In genomic region chr19:28566554-28566953, GRCm38 (mm10) we compare ENCODE assay signal across 24 mouse cellular contexts.
A peak's percentile ranks its signal among the peaks of the same experiment; 100 is the strongest.
DNase-seq lines count a peak whose midpoint lies in the region; ATAC-seq and TF ChIP-seq lines count a peak whose summit lies in the region.
"Had no signal": no experiment of that assay in that cellular context is flagged by ENCODE, and none has a peak within 500 bp of the region (broad histone marks: within the 10 kb centered on the region; RNA-seq: fewer than 3 reads in every experiment).

No protein-coding gene starts in this region.

- H3K4me3 ChIP-seq in embryonic facial prominence, embryonic 14.5 days (ENCODE audit: low read depth, low read length) = no peak overlapping the region
- H3K4me3 ChIP-seq in intestine, postnatal 0 days (ENCODE audit: low read depth, low read length) = no peak overlapping the region
- H3K4me3 ChIP-seq: forebrain, embryonic 15.5 days; hindbrain, embryonic 12.5 days; limb, embryonic 13.5 days; liver, embryonic 12.5 days; midbrain, embryonic 13.5 days; myocyte; neural tube, embryonic 13.5 days; stomach, embryonic 15.5 days had no signal

- no peaks in the 10 kb centered on the region for H3K36me3 ChIP-seq in embryonic facial prominence, embryonic 14.5 days (ENCODE audit: control insufficient read depth, insufficient read depth, low read length)
- H3K36me3 ChIP-seq in intestine, postnatal 0 days (ENCODE audit: control insufficient read depth, insufficient read depth) = no peaks in the 10 kb centered on the region
- H3K36me3 ChIP-seq: forebrain, embryonic 15.5 days; hindbrain, embryonic 12.5 days; limb, embryonic 13.5 days; liver, embryonic 12.5 days; midbrain, embryonic 13.5 days; neural tube, embryonic 13.5 days; stomach, embryonic 15.5 days had no signal

- H3K4me1 ChIP-seq in embryonic facial prominence, embryonic 14.5 days (ENCODE audit: control insufficient read depth, insufficient read depth, low read length) = peaks cover 19% of the 10 kb centered on the region
- H3K4me1 ChIP-seq in intestine, postnatal 0 days (replicated peaks; ENCODE audit: control insufficient read depth, insufficient read depth, low read length) = no peaks in the 10 kb centered on the region
- H3K4me1 ChIP-seq: forebrain, embryonic 15.5 days; liver, embryonic 12.5 days; stomach, embryonic 15.5 days had no signal

- TF ChIP-seq CTCF in intestine, postnatal 0 days (IDR thresholded peaks at IDR 0.05; ENCODE audit: low read depth) = no peak

- DNase-seq in heart, adult 11 months = peak; percentile 21
- DNase-seq in heart, postnatal 10 days = no peak
- peak; percentile 14 for DNase-seq in lung, postnatal 10 days
- DNase-seq in lung, postnatal 14 days = no peak
- peak; percentile 78 for DNase-seq in ES-CJ7 (ENCODE audit: low read depth, low spot score)
- peak; percentile 50 for DNase-seq in embryonic facial prominence, embryonic 14.5 days (ENCODE audit: low spot score)
- no peak for DNase-seq in adrenal gland, postnatal 25 days
- DNase-seq: cerebellum, adult 18-20 months; cerebellum, postnatal 14 days; embryo, embryonic 11 days; kidney, adult 18-20 months; kidney, postnatal 4 days; lung, embryonic 14.5 days; thymus, postnatal 25 days had no signal

- no peak overlapping the region for H3K4me2 ChIP-seq in embryonic facial prominence, embryonic 14.5 days (ENCODE audit: low read depth, low read length)
- no peak overlapping the region for H3K4me2 ChIP-seq in intestine, postnatal 0 days (replicated peaks; ENCODE audit: low read depth)
- H3K4me2 ChIP-seq: forebrain, embryonic 15.5 days; heart, embryonic 11.5 days; hindbrain, embryonic 12.5 days; limb, embryonic 13.5 days; liver, embryonic 12.5 days; lung, embryonic 14.5 days; midbrain, embryonic 13.5 days; neural tube, embryonic 13.5 days; stomach, embryonic 15.5 days had no signal

- peak; percentile 53 for ATAC-seq in embryonic facial prominence, embryonic 14.5 days (ENCODE audit: low read depth)
- no peak for ATAC-seq in intestine, postnatal 0 days
- ATAC-seq: forebrain, embryonic 15.5 days; liver, embryonic 12.5 days; midbrain, embryonic 13.5 days had no signal

- H3K9me3 ChIP-seq in embryonic facial prominence, embryonic 14.5 days (ENCODE audit: control insufficient read depth, low read length) = no peaks in the 10 kb centered on the region
- H3K9me3 ChIP-seq in intestine, postnatal 0 days (ENCODE audit: control insufficient read depth) = no peaks in the 10 kb centered on the region
- H3K9me3 ChIP-seq: forebrain, embryonic 15.5 days; hindbrain, embryonic 12.5 days; limb, embryonic 13.5 days; liver, embryonic 12.5 days; midbrain, embryonic 13.5 days; neural tube, embryonic 13.5 days; stomach, embryonic 15.5 days had no signal

- WGBS in embryonic facial prominence, embryonic 14.5 days = 10% methylated on average over 2 of the region's 2 CpGs
- 56% methylated on average over 2 of the region's 2 CpGs for WGBS in intestine, postnatal 0 days

- H3K27me3 ChIP-seq in embryonic facial prominence, embryonic 14.5 days (replicated peaks; ENCODE audit: control insufficient read depth, insufficient read depth, low read length) = no peaks in the 10 kb centered on the region
- H3K27me3 ChIP-seq in intestine, postnatal 0 days (replicated peaks; ENCODE audit: control insufficient read depth, insufficient read depth, low read length) = no peaks in the 10 kb centered on the region
- H3K27me3 ChIP-seq: forebrain, embryonic 15.5 days; hindbrain, embryonic 12.5 days; limb, embryonic 13.5 days; liver, embryonic 12.5 days; neural tube, embryonic 13.5 days; stomach, embryonic 15.5 days had no signal

- H3K27ac ChIP-seq in embryonic facial prominence, embryonic 14.5 days (replicated peaks; ENCODE audit: low read depth, low read length) = no peak overlapping the region; the same call in 1 of the 2 replicates
- no peak overlapping the region for H3K27ac ChIP-seq in intestine, postnatal 0 days (ENCODE audit: low read depth, low read length)
- H3K27ac ChIP-seq: forebrain, embryonic 15.5 days; hindbrain, embryonic 12.5 days; limb, embryonic 13.5 days; liver, embryonic 12.5 days; midbrain, embryonic 13.5 days; neural tube, embryonic 13.5 days; stomach, embryonic 15.5 days had no signal

- no peak overlapping the region for H3K9ac ChIP-seq in embryonic facial prominence, embryonic 14.5 days (ENCODE audit: low read depth, low read length)
- H3K9ac ChIP-seq in intestine, postnatal 0 days (ENCODE audit: low read depth, low read length) = no peak overlapping the region
- H3K9ac ChIP-seq: forebrain, embryonic 15.5 days; hindbrain, embryonic 12.5 days; limb, embryonic 13.5 days; liver, embryonic 12.5 days; lung, embryonic 14.5 days; midbrain, embryonic 13.5 days; neural tube, embryonic 13.5 days; stomach, embryonic 15.5 days had no signal

- intact Hi-C loops in heart, postnatal 10 days (cut with DNase I) = no loop called here

Comparison
In these comparisons a context has a peak if more than half of its experiments do, and no peak if none do; other contexts are left out.
1. DNase-seq: peak in heart, adult 11 months (single experiment), lung, postnatal 10 days (single experiment), ES-CJ7 (single experiment) and embryonic facial prominence, embryonic 14.5 days (single experiment); none in heart, postnatal 10 days (0 of 2), lung, postnatal 14 days (single experiment) and adrenal gland, postnatal 25 days (single experiment).